ENCODE assay signal across 11 mouse cellular contexts in genomic region chr14:123531271-123531670, GRCm38 (mm10).
DNase-seq lines count a peak whose midpoint lies in the region; ATAC-seq lines count a peak whose summit lies in the region.
"Had no signal": no experiment of that assay in that cellular context is flagged by ENCODE, and none has a peak within 500 bp of the region (broad histone marks: within the 10 kb centered on the region; RNA-seq: fewer than 3 reads in every experiment).

No protein-coding gene starts in this region.

- H3K4me1 ChIP-seq in heart, embryonic 10.5 days: no peaks in the 10 kb centered on the region

- H3K9me3 ChIP-seq in heart, embryonic 10.5 days: no peaks in the 10 kb centered on the region

- no peak overlapping the region for H3K4me3 ChIP-seq in heart, embryonic 10.5 days

- H3K27me3 ChIP-seq in heart, embryonic 10.5 days (ENCODE audit: insufficient read depth, poor library complexity, severe bottlenecking): no peaks in the 10 kb centered on the region

- ATAC-seq in megakaryocyte progenitor cell, adult 5-6 weeks (replicated peaks; ENCODE audit: poor library complexity): no peak
- ATAC-seq in monocyte, adult 5-6 weeks (replicated peaks; ENCODE audit: insufficient number of reproducible peaks, low FRiP score, low TSS enrichment, poor library complexity, severe bottlenecking): no peak

- 34% methylated on average over 1 of the region's 1 CpGs for WGBS in heart, embryonic 10.5 days

- H3K36me3 ChIP-seq in heart, embryonic 10.5 days: no peaks in the 10 kb centered on the region

- DNase-seq in heart, adult 18-20 months: peak; percentile 62 to 84
- DNase-seq in heart, embryonic 10.5 days (ENCODE audit: low spot score): no peak
- peak; percentile 35 for DNase-seq in ZHBTc4 (ENCODE audit: low read depth, low spot score)
- DNase-seq in gastrocnemius, adult 8-10 months (ENCODE audit: low spot score in 2 of 2): peak; percentile 10 to 15
- DNase-seq in lung, postnatal 36 days: peak; percentile 22
- no peak for DNase-seq in urinary bladder, postnatal 4 days (ENCODE audit: low spot score in 2 of 2)
- DNase-seq: kidney, adult 9 months; retina, postnatal 1 day had no signal

- H3K27ac ChIP-seq in heart, embryonic 10.5 days: no peak overlapping the region
- H3K27ac ChIP-seq: liver, embryonic 14.5 days had no signal

Comparison
In these comparisons a context has a peak if more than half of its experiments do, and no peak if none do; other contexts are left out.
1. DNase-seq: peak in heart, adult 18-20 months (2 of 2), ZHBTc4 (single experiment), gastrocnemius, adult 8-10 months (2 of 2) and lung, postnatal 36 days (single experiment); none in heart, embryonic 10.5 days (single experiment) and urinary bladder, postnatal 4 days (0 of 2).